Mouse (Mus musculus) layer of hippocampus, adult 8-10 months (tissue): ENCODE measurements around the gene Cyp4f18. TPM values are rescaled to one million over a fixed set of nuclear protein-coding genes. Genes with fewer than 3 reads are reported as not detected.
A peak's percentile ranks its signal among the peaks of the same experiment; 100 is the strongest.
"Not testable (repeated sequence)": the region's sequence is repeated elsewhere in the genome, so short reads cannot be mapped to it uniquely, and the experiment has no call there.

Source experiments
- DNase-seq, 2 experiments: peaks; one replicate each; pipeline ENCODE4 v3.0.0; 2022; ENCODE audit warnings: low spot score in 2 of 2
- total RNA-seq, 4 experiments: library from RNA; stranded (reverse); gene quantifications; 2 replicates each; pipeline ENCODE4 v1.2.4; 2022

The Cyp4f18 gene
- total RNA-seq, 4 experiments from 2014 or later = not detected

DNA sequence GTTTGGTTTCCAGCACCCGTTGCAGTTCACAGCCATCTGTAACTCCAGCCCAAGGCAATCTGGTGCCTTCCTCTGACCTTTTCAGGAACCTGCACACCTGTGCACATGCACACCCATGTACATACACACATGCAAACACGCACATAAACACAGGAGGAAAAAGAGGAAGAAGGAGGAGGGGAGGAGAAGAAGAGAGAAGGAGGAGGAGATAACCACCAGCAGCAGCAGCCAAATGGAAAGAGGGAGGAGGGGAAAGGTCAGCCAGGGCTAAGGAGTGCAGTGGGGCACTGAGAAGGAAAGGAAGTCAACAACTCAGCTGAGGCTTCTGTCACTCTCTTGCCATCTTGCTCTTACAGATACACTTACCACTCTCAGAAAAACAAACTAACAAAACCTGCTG lies 28.4 kb downstream of the Cyp4f18 start:
- DNase-seq = no peak

DNA sequence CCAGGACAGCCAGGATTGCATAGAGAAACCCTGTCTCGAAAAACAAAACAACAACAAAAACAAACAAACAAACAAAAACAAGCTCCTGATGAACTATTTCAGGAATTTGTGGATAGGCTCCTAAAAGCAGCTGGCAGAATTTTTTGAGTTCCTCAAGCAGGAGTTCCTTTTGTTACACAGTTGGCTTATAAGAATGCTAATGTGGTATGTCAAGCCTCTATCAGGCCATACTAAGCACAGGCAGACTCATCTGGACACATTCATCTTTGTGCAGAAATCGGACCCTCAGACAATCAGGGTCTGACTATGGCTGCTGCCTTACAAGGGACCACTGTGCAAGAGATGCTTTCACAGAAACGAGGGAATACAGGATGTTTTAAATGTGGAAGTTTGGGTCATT lies 35.2 kb downstream of the Cyp4f18 start:
- DNase-seq = no peak

DNA sequence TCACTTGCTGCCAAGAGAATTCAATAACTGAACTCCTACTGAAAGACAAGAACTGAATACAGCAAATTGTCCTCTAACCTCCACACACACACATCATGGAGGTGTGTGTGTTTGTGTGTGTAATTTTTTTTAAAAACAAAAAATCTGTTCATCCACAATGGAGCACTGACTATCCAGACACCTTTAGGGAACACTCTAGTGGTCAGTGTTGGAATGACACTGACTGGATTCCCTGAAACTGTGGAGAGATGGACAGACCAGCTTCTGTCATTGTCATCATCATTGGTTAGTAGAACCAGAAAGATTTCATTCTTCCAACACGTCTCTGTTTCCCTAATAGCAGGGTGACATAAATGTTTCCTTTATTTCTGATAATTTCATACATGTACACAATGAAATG lies 37.5 kb downstream of the Cyp4f18 start:
- no peak for DNase-seq

DNA sequence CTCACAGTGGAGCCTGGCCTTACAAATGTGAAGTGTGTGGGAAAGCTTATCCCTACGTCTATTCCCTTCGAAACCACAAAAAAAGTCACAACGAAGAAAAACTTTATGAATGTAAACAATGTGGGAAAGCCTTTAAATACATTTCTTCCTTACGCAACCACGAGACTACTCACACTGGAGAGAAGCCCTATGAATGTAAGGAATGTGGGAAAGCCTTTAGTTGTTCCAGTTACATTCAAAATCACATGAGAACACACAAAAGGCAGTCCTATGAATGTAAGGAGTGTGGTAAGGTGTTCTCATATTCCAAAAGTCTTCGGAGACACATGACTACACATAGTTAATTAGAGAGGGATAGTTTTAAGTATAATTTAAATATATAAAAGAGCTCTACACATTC lies 40.8 kb downstream of the Cyp4f18 start:
- DNase-seq = no peak

DNA sequence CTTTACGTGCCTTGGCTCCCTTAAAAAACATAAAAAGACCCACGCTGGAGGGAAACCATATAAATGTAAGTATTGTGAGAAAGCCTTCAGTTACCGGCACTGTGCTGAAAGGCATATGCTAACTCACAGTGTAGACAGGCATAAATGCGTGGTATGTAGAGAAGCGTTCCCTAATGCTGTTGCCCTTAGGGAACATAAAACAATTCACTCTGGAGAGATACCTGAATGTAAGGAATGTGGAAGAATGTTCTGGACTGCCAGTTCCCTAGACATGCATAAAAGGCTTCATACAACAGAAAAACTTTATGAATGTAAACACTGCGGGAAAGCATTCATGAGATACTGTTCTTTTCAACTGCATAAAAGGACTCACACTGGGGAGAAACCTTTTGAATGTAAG lies 41.3 kb downstream of the Cyp4f18 start:
- no peak for DNase-seq

DNA sequence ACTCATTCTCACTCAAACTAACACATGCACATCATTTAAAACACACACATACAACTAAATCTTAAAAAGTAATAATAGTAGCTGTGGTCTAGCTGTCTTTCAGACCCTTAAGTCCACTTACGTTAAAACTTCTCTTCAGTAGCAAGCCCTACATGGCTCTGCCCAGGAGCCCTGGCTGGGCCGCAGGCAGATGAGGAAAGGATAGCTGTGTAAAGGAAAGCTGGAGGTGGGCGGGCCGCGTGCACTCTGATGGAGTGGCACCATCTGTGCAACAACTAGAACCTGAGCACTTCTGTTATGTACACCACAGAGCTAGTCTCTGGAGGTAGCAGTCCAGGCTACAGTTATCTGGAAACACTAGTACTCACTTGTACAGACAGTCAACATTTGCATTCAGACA lies 42.2 kb downstream of the Cyp4f18 start:
- no peak for DNase-seq

DNA sequence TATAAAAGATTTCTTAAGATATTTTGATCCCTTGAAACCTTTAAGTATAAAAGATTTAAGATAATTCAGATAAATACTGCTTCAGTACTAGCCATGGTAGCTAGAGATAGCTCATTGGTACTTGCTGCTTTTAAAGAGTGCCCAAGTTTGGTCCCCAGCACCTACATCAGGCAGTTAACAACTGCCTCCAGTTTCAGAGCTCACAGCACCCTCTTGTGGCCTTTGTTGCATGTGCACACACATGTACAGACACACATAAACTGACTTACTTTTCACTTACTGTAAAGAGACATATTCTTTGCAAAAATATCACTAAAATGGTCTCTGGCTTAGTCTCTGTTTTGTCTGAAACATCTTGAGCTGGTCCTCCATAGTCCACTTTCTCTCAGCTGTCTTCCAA lies 43.0 kb downstream of the Cyp4f18 start:
- DNase-seq = no peak

DNA sequence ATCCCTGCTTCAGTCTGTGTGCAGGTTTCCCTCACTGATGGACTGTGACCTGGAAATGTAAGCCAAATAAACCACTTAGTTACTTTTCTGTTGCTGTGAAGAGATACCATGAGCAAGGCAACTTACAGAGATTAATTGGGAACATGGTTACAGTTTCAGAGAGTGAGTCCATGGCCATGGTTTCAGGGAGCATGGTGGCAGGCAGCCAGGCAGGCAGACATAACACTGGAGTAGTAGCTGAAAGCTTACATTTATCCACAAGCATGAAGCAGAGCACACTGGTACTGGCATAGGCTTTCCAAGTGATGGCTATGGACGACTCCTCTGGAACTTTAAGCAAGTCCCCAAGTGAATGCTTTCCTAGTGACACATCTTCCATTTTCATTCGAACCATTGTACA lies 44.3 kb downstream of the Cyp4f18 start:
- no peak for DNase-seq

DNA sequence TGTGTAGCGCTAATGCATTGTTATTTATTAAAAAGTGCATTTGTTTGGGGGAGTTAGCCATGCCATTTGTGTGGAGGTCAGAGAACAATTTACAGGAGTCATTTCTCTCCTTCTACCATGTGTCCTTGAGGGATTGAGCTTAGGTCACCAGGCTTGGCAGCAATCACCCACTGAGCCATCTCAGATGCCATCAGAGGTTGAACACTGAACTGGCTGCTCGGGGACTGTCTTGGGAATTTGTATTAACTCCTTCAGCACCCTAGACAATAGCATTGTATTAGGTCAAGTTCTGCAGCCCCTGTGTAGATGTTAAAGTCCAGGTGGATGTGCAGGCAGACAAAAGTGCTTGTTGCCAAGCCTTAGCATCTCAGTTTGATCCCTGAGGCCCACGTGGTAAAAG lies 45.4 kb downstream of the Cyp4f18 start:
- no peak for DNase-seq

DNA sequence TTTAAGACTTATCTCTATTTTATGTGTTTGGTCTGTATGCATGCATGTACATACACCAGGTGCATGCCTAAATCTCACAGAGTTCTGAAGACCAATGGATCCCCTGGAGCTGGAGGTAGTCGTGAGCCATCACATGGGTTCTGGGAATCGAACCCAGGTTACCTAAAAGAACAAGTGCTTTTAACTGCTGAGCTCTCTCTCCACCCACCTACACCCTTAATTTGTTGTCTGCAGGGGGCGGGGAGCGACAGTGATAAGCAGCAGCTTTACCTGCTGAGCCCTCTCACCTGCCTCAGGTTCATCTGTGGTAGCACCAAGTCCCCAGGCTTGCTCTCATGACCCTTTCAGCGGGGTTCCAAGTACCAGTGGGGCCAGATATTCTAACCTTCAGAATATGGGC lies 47.6 kb downstream of the Cyp4f18 start:
- DNase-seq = no peak

DNA sequence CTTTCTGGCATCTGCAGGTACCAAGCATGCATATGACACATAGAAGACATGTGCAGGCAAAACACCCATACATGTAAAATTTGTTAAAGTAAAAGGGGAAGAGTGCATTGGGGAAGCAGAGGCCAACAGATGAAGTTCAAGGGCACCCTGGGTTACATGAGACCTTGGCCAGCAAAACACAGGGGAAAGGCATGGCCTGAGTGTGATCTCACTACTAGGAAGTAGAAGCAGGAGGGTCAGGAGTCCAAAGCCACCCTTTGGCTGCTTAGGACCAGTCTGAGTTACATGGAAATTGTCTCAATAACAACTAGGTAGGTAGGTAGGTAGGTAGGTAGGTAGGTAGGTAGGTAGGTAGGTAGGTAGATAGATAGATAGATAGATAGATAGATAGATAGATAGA lies 48.9 kb downstream of the Cyp4f18 start:
- DNase-seq = no peak

DNA sequence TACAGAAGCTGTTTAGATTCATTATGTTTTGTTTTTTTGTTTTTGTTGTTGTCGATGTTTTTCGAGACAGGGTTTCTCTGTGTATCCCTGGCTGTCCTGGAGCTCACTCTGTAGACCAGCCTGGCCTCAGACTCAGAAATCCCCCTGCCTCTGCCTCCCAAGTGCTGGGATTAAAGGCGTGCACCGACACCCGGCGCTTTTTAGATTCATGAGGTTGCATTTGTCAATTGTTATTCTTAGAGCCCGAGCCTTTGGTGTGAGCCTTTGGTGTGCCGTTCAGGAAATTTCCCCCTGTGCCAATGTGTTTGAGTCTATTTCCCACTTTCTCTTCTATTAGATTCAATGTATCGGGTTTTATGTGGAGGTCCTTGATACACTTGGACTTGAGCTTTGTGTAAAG lies 54.8 kb downstream of the Cyp4f18 start:
- no peak for DNase-seq

DNA sequence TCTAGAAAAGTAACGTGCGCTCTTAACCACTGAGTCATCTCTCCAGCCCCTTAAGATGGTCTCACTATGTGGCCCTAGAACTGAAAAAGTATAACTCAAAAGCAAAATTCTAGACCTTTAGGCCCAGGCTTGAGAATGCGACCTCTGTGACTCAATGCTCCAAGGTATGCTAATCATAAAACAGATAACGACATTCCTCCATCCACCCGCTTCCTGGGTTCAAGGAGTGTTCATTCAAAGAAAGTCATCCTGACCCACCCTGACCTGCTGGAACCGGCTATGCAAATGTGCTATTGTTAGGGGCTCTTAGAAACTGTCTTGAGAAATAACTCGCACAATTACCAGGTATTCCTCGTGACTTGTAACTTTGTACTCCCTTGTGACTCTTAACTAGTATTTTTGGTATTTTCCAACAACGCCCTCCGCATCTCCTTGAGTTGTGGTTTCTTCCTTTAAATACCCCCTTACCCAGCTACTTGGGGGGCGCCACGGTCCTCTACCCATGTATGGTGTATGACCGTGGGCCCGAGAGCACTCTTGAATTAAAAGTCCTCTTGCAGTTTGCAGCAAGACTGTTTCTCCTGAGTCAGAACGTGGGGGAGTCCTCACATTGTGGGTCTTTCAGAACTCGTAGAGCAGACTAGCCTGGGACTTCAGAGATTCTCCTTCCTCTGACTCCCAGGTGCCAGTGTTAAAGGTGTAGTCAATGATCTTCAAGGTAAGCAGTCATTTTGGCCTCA lies 56.3 kb downstream of the Cyp4f18 start:
- DNase-seq = not testable (repeated sequence)

DNA sequence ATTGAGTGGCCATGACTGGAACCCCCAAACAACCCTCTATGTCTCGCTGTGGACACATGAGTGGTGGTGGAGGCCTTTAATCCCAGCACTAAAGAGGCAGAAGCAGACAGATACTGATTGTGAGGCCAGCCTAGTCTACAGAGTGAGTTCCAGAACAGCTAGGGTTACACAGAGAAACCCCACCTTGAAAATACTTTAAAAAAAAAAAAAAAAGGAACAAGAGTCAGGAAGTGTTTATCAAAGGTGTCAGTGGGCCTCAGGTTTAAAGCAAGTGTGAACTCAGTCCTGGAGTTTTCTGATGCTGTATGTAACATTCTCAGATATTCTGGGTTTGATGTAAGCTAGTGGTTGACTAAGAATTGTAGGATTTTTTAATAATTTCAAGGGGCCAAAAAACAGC lies 56.9 kb downstream of the Cyp4f18 start:
- no peak for DNase-seq

DNA sequence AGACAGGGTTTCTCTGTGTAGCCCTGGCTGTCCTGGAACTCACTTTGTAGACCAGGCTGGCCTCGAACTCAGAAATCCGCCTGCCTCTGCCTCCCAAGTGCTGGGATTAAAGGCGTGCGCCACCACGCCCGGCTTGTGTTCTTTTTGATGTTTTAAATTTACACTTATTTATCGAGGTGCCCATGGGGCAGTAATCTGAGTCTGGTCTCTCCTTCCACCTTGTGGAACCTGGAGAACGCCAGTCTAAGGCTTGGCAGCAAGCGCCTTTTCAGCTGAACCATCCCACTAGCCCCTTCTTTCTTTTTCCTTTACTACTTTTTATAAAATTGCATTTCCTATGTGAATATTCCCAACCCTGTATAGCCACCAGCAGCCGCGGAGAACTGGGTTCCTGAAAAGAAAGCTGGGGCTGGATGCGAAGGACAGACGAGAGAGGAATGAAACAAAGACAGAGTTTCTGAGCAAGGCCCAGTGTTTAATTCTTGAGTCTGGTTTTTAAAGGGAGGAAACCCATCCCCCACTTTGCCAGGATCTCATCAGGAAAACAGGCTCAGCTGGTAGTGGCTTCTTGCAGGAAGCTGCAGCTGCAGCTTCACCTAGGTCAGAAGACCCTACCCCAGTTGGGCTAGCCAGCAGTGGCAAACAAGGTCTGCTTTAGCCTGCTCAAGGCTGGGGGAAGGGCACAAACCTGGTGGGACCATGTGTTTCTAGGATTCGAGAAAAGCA lies 57.8 kb downstream of the Cyp4f18 start:
- DNase-seq = no peak

DNA sequence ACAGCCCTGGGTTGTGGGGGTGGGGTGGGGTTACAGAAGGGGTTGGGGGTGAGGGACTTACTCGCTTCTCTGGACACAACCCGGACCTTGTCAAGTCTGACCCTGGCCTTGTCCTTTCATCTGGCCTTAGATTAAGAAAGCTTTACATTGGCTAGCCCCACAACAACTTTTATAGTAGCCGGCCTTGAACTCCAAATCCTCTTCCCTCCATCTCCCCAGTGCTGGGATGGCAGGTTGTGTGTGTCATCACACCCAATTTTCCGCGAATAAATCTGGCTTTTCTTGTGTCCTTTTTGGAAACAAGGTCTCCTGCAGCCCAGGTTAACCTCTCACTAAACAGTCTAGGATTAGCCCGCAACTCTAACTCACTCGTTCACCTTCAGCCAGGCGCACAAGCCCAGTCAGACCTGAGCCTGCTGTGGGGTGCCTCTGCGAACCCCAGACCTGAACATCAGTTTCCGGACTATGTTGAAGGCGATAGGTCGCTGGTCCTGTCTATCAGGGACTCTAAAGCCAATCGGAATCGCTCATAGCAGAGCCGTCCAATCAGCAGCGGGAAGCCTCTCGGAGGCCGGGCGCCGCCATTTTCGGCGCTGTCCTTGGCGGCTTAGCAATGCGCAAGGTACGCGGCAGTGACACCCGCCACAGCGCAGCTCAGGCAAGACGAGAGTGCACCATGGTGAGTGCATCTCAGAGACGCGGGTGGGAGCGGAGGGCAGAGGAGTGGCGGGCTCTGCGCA lies 58.8 kb downstream of the Cyp4f18 start, which contains the start of gene Zfp961:
Gene Zfp961, plus strand, starts transcription at position 557 of the 740 bp plus-strand sequence.
- peak; percentile 96 to 99 for DNase-seq

DNA sequence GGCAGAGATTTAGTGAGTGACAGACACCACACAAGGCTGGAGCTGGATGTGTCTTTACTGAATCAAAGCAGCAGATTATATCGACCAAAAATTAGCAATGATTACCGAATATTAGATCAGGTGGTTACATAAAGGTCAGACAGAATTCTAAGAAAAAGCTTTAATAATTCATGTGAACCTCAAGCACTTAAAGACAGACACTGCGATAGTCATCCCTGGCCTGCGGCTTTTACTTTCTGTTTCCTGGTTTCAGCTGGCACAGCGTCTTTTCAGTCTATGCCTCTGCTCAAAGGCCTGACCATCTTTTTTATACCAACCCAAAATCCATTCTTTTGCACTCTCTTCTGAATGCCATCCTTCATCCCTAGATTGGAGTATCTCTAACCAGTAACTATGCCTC lies 60.8 kb downstream of the Cyp4f18 start:
- no peak for DNase-seq

DNA sequence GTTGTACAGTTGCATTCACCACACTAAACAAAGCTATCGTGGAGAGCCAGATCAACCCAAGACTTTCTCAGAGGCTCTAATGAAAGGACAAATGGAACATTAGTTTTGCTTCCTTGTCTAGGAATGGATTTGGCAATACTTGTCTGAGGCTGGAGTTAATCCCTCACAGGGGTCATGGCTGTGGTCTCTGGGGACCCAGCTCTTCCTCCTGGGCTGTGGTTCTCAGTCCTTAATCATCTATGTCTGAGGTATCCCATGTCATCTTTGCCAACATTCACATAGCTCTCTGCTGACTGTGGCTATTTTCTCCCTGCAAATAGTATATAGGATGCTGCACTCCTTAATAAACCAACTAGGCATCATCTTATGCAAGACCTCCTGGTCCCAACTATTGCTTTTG lies 67.7 kb downstream of the Cyp4f18 start:
- no peak for DNase-seq

DNA sequence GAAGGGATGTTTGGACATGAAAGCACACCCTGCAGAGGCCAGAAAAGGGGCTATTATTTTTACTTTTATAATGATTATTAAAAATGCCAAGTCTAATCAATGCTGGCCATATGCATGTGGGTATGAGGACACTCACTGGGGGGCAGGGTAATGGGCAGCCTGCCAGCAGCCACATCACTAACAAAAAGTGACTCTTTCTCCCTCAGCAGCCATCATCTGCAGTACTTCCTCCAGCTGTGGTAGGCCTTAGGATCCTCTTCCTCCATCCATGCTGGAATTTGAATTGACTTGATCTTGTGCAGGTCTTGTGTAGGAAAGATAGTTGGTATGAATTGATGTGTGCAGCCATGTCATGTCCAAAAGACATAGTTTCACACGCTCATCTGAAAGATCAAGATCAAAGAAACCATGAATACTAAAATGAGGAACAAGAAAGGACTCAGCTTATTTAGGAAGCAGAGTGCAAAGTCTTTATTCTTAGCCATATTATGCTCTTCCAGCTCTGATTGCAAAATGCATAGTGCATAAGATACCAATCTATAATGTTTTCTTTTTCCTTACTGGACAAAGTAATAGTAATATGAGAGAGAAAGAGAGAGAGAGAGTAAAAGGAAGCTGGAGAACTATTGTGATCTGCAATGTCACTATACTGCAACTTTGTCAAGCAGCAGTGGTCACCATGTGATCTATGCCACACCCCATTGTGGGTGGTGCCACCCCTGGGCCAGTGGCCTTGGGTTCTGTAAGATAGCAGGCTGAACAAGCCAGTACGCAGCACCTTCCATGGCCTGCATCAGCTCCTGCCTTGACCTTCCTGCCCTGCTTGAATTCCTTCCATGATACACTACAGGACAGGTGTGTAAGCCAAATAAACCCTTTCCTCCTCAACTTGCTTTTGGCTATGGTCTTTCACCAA lies 68.9 kb downstream of the Cyp4f18 start:
- DNase-seq = no peak
